In the genomic region with DNA sequence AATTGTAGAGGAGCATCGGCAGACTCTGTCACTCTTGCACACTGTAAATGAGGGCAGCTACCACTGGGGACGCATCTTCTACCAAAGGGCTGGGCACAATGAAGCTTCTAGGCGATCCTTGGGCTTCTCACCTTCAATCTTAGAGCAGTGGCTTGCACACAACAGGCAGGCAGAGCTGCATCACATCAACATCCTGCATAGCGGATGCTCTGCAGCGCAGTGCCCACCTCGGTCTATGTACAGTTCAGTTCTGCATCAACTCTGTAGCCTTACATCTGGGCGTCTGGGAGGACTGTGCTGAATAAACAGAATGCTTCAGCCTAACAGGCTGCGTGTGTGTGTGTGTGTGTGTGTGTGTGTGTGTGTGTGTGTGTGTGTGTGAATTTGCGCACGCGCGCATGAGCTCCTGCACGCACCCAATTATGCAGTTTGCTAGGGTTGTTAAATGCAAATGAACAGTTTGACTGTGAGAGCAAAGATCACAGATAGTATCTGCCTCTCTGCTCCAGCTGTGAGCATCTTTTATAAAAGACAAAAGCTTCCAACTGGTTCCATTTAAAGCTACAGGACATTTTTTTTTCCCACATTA, we compare ENCODE assay signal across 8 mouse cellular contexts.
DNase-seq lines count a peak whose midpoint lies in the region; ATAC-seq lines count a peak whose summit lies in the region.
"Had no signal": no experiment of that assay in that cellular context is flagged by ENCODE, and none has a peak within 500 bp of the region (broad histone marks: within the 10 kb centered on the region; RNA-seq: fewer than 3 reads in every experiment).

No protein-coding gene starts in this region.

- peak overlapping the region; percentile 97 for H3K27ac ChIP-seq in forebrain, embryonic 16.5 days (ENCODE audit: low read length)
- H3K27ac ChIP-seq: liver, embryonic 14.5 days had no signal

- H3K4me3 ChIP-seq in forebrain, embryonic 16.5 days (replicated peaks; ENCODE audit: low read length) = peak overlapping the region; percentile 49

- H3K4me1 ChIP-seq in forebrain, embryonic 16.5 days (replicated peaks; ENCODE audit: control insufficient read depth, insufficient read depth, low read length) = peaks cover 39% of the 10 kb centered on the region

- 9% methylated on average over 13 of the region's 13 CpGs for WGBS in forebrain, embryonic 16.5 days

- no peaks in the 10 kb centered on the region for H3K9me3 ChIP-seq in forebrain, embryonic 16.5 days (ENCODE audit: control insufficient read depth, low read length)

- peak; percentile 85 for DNase-seq in R1 (ENCODE audit: low read depth, low spot score)
- peak; percentile 73 for DNase-seq in cerebellum, adult 11-12 months
- peak; percentile 57 for DNase-seq in kidney, postnatal 10 days
- DNase-seq in mesoderm, embryonic 11.5 days (ENCODE audit: low read depth, low spot score) = peak; percentile 32
- peak; percentile 64 for DNase-seq in telencephalon, adult 2 months (ENCODE audit: low read depth, low spot score)
- DNase-seq in ovary, postnatal 10 days (ENCODE audit: low spot score) = no peak

- no peaks in the 10 kb centered on the region for H3K36me3 ChIP-seq in forebrain, embryonic 16.5 days (ENCODE audit: control insufficient read depth, insufficient read depth)

- ATAC-seq in forebrain, embryonic 16.5 days = peak; percentile 88

- peak overlapping the region; percentile 68 for H3K9ac ChIP-seq in forebrain, embryonic 16.5 days (replicated peaks; ENCODE audit: low read depth, low read length)
- H3K9ac ChIP-seq: liver, embryonic 14.5 days had no signal

- H3K4me2 ChIP-seq in forebrain, embryonic 16.5 days (ENCODE audit: low read length) = peak overlapping the region; percentile 60

- no peaks in the 10 kb centered on the region for H3K27me3 ChIP-seq in forebrain, embryonic 16.5 days (replicated peaks; ENCODE audit: control insufficient read depth, insufficient read depth, low read length)
